In genomic region chr7:99606766-99607165, GRCm38 (mm10) we compare ENCODE assay signal across 8 mouse cellular contexts. TPM values are rescaled to one million over a fixed set of nuclear protein-coding genes. Genes with fewer than 3 reads are reported as not detected.
"Had no signal": no experiment of that assay in that cellular context is flagged by ENCODE, and none has a peak within 500 bp of the region (broad histone marks: within the 10 kb centered on the region; RNA-seq: fewer than 3 reads in every experiment).

No protein-coding gene starts in this region.

- DNase-seq: kidney, adult 2 months; kidney, postnatal 25 days; layer of hippocampus, postnatal 36 days; lung, adult 18-20 months; lung, postnatal 36 days; thymus, postnatal 14 days had no signal

RNA-seq across cellular contexts. Expression of gene Tpbgl, which starts 20.1 kb away (rescaled TPM):
- total RNA-seq: monocyte, adult 5-6 weeks; neutrophil, adult 5-6 weeks had no signal
